Mouse (Mus musculus): Measurements from ENCODE around the gene Tmem52. TPM values are rescaled to one million over a fixed set of nuclear protein-coding genes. Genes with fewer than 3 reads are reported as not detected.
"Not testable (repeated sequence)": the region's sequence is repeated elsewhere in the genome, so short reads cannot be mapped to it uniquely, and the experiment has no call there.

Gene Tmem52
- polyA plus RNA-seq, 1 experiment from 2014 or later = 16.2 TPM

GRCm38 (mm10) chr4:155470263-155470953 lies 1.5 kb downstream of the Tmem52 start:
- Histone ChIP-seq H3K4me2 (replicated peaks; ENCODE audit: low read depth) (no peak overlapping the region), H3K27me3 (replicated peaks; ENCODE audit: control insufficient read depth, insufficient read depth, low read length) (no peaks in the 10 kb centered on the region), H3K9ac (ENCODE audit: low read depth, low read length) (no peak overlapping the region), H3K4me3 (ENCODE audit: low read depth, low read length) (no peak overlapping the region), H3K27ac (ENCODE audit: low read depth, low read length) (no peak overlapping the region), H3K4me1 (replicated peaks; ENCODE audit: control insufficient read depth, insufficient read depth, low read length) (no peaks in the 10 kb centered on the region), H3K9me3 (ENCODE audit: control insufficient read depth) (no peaks in the 10 kb centered on the region), H3K36me3 (ENCODE audit: control insufficient read depth, insufficient read depth) (no peaks in the 10 kb centered on the region)
- WGBS = 75% methylated on average over 16 of the region's 16 CpGs
- no peak for ATAC-seq
- TF ChIP-seq CTCF (IDR thresholded peaks at IDR 0.05; ENCODE audit: low read depth) = no peak

- no peak for TF ChIP-seq CTCF (IDR thresholded peaks at IDR 0.05; ENCODE audit: low read depth)
- Histone ChIP-seq H3K4me3 (ENCODE audit: low read depth, low read length) (no peak overlapping the region), H3K27ac (ENCODE audit: low read depth, low read length) (no peak overlapping the region), H3K4me1 (replicated peaks; ENCODE audit: control insufficient read depth, insufficient read depth, low read length) (no peaks in the 10 kb centered on the region), H3K36me3 (ENCODE audit: control insufficient read depth, insufficient read depth) (no peaks in the 10 kb centered on the region), H3K27me3 (replicated peaks; ENCODE audit: control insufficient read depth, insufficient read depth, low read length) (no peaks in the 10 kb centered on the region), H3K9me3 (ENCODE audit: control insufficient read depth) (no peaks in the 10 kb centered on the region), H3K9ac (ENCODE audit: low read depth, low read length) (no peak overlapping the region), H3K4me2 (replicated peaks; ENCODE audit: low read depth) (no peak overlapping the region)
- ATAC-seq = no peak
- 95% methylated on average over 7 of the region's 7 CpGs for WGBS
Measured at GRCm38 (mm10) chr4:155470997-155471396, 2.1 kb downstream of the Tmem52 start.

GRCm38 (mm10) chr4:155471406-155471805 lies 2.5 kb downstream of the Tmem52 start:
- Histone ChIP-seq H3K27me3 (replicated peaks; ENCODE audit: control insufficient read depth, insufficient read depth, low read length) (no peaks in the 10 kb centered on the region), H3K27ac (ENCODE audit: low read depth, low read length) (no peak overlapping the region), H3K4me2 (replicated peaks; ENCODE audit: low read depth) (no peak overlapping the region), H3K4me3 (ENCODE audit: low read depth, low read length) (no peak overlapping the region), H3K9me3 (ENCODE audit: control insufficient read depth) (no peaks in the 10 kb centered on the region), H3K36me3 (ENCODE audit: control insufficient read depth, insufficient read depth) (no peaks in the 10 kb centered on the region), H3K9ac (ENCODE audit: low read depth, low read length) (no peak overlapping the region), H3K4me1 (replicated peaks; ENCODE audit: control insufficient read depth, insufficient read depth, low read length) (no peaks in the 10 kb centered on the region)
- no peak for ATAC-seq
- no peak for TF ChIP-seq CTCF (IDR thresholded peaks at IDR 0.05; ENCODE audit: low read depth)
- 90% methylated on average over 7 of the region's 7 CpGs for WGBS

GRCm38 (mm10) chr4:155472716-155473290 lies 3.9 kb downstream of the Tmem52 start:
- H3K9ac ChIP-seq (ENCODE audit: low read depth, low read length) = peak overlapping the region; percentile 26; the same call in 1 of the 2 replicates
- no peak overlapping the region for H3K4me3 ChIP-seq (ENCODE audit: low read depth, low read length)
- no peak for ATAC-seq
- H3K9me3 ChIP-seq (ENCODE audit: control insufficient read depth) = no peaks in the 10 kb centered on the region
- H3K36me3 ChIP-seq (ENCODE audit: control insufficient read depth, insufficient read depth) = no peaks in the 10 kb centered on the region
- no peaks in the 10 kb centered on the region for H3K27me3 ChIP-seq (replicated peaks; ENCODE audit: control insufficient read depth, insufficient read depth, low read length)
- TF ChIP-seq CTCF (IDR thresholded peaks at IDR 0.05; ENCODE audit: low read depth) = no peak
- 0 out of 2 replicates have a peak overlapping the region, but pooled peaks have one; percentile 35 for H3K27ac ChIP-seq (ENCODE audit: low read depth, low read length)
- WGBS = 54% methylated on average over 3 of the region's 3 CpGs
- H3K4me2 ChIP-seq (replicated peaks; ENCODE audit: low read depth) = peak overlapping the region; percentile 24; the same call in 1 of the 2 replicates
- no peaks in the 10 kb centered on the region for H3K4me1 ChIP-seq (replicated peaks; ENCODE audit: control insufficient read depth, insufficient read depth, low read length)

- H3K4me2 ChIP-seq (replicated peaks; ENCODE audit: low read depth) = peak overlapping the region; percentile 24; the same call in 1 of the 2 replicates
- H3K9me3 ChIP-seq (ENCODE audit: control insufficient read depth) = no peaks in the 10 kb centered on the region
- no peak overlapping the region for H3K4me3 ChIP-seq (ENCODE audit: low read depth, low read length)
- no peaks in the 10 kb centered on the region for H3K27me3 ChIP-seq (replicated peaks; ENCODE audit: control insufficient read depth, insufficient read depth, low read length)
- H3K9ac ChIP-seq (ENCODE audit: low read depth, low read length) = no peak overlapping the region
- no peaks in the 10 kb centered on the region for H3K36me3 ChIP-seq (ENCODE audit: control insufficient read depth, insufficient read depth)
- no peaks in the 10 kb centered on the region for H3K4me1 ChIP-seq (replicated peaks; ENCODE audit: control insufficient read depth, insufficient read depth, low read length)
- 0 out of 2 replicates have a peak overlapping the region, but pooled peaks have one; percentile 35 for H3K27ac ChIP-seq (ENCODE audit: low read depth, low read length)
- WGBS = 23% methylated on average over 5 of the region's 5 CpGs
- no peak for TF ChIP-seq CTCF (IDR thresholded peaks at IDR 0.05; ENCODE audit: low read depth)
- peak; percentile 72 for ATAC-seq
Measured at GRCm38 (mm10) chr4:155473319-155473718, 4.4 kb downstream of the Tmem52 start.

- H3K4me1 ChIP-seq (replicated peaks; ENCODE audit: control insufficient read depth, insufficient read depth, low read length); H3K9ac ChIP-seq (ENCODE audit: low read depth, low read length); H3K4me2 ChIP-seq (replicated peaks; ENCODE audit: low read depth); H3K9me3 ChIP-seq (ENCODE audit: control insufficient read depth); ATAC-seq; H3K4me3 ChIP-seq (ENCODE audit: low read depth, low read length); H3K27me3 ChIP-seq (replicated peaks; ENCODE audit: control insufficient read depth, insufficient read depth, low read length); H3K36me3 ChIP-seq (ENCODE audit: control insufficient read depth, insufficient read depth): not testable (repeated sequence)
- H3K27ac ChIP-seq (ENCODE audit: low read depth, low read length) = 0 out of 2 replicates have a peak overlapping the region, but pooled peaks have one; percentile 35
- 38% methylated on average over 2 of the region's 2 CpGs for WGBS
Measured at GRCm38 (mm10) chr4:155473796-155474195, 4.9 kb downstream of the Tmem52 start.

Data from intestine, postnatal 0 days (tissue).